Mouse (Mus musculus): ENCODE data around the gene Lime1.

Lime1 gene

GRCm38 (mm10) chr2:181391541-181391940 lies 11.7 kb downstream of the Lime1 start:
- DNase-seq: no peak

GRCm38 (mm10) chr2:181392600-181393213 lies 12.8 kb downstream of the Lime1 start:
- DNase-seq: peak; percentile 40 to 42

DNA sequence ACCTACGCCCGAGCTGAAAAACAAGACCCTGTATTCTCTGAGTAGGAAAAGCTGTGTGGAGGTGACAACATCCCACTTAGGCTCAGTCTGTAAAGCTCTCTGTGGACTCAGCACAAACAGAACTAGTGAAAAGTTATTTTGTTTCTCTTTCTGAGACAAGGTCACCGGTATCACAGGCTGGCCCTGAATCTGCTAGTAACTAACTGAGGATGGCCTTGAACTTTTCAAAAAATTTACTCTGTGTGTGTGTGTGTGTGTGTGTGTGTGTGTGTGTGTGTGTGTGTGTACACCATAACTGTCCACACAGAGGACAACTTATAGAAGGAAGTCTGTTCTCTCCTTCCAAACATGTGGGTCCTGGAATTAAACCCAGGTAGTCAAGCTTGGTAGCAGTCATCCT lies 14.2 kb downstream of the Lime1 start:
- DNase-seq: no peak

DNA sequence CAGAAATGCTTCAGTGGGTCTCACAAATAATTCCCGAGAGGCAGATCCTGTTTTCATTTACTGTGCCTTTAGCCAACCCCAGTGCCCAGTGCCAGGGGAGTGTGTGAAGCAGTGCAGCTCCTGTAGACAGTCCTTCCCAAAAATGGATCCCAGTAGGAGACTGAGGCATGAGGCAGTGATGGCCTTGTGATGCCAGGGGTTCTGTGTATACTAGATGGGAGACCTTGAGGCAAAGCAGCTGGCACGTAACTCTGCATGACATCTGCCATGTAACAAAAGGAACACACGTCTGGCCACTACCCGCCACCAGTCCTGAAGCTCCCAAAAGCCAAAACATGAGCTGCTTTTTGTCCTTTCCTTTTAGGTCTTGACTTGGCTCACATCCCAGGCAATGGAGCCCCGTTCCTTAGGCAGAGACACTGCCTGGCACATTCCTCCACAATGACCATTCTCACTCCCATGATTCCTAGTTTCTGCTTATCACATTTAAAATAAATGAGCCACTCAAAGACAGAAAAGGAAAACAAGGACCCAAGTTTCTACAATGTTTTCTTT lies 17.4 kb downstream of the Lime1 start:
- DNase-seq: no peak

- DNase-seq: no peak
Observed at GRCm38 (mm10) chr2:181401497-181401896, 21.6 kb downstream of the Lime1 start.

DNA sequence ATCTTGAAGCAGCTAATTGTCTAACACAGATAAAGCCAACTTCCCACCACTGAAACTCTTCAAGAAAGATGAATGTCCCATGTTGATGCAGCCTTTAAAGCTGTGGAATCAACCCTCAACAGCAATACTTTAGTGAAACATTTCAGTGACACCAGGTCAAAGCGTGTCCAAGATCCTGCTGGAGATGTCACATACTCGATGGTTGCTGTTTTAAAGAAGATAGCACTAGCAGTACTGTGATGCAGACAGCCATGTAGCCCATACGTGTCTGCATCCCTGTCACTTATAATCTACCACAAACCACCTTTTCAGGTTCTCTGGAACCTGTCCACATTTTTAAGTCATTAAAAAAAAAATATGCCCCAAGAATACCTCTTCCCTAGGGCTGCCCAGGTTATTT lies 23.8 kb downstream of the Lime1 start:
- no peak for DNase-seq

GRCm38 (mm10) chr2:181409643-181410042 lies 29.8 kb downstream of the Lime1 start:
- no peak for DNase-seq

DNA sequence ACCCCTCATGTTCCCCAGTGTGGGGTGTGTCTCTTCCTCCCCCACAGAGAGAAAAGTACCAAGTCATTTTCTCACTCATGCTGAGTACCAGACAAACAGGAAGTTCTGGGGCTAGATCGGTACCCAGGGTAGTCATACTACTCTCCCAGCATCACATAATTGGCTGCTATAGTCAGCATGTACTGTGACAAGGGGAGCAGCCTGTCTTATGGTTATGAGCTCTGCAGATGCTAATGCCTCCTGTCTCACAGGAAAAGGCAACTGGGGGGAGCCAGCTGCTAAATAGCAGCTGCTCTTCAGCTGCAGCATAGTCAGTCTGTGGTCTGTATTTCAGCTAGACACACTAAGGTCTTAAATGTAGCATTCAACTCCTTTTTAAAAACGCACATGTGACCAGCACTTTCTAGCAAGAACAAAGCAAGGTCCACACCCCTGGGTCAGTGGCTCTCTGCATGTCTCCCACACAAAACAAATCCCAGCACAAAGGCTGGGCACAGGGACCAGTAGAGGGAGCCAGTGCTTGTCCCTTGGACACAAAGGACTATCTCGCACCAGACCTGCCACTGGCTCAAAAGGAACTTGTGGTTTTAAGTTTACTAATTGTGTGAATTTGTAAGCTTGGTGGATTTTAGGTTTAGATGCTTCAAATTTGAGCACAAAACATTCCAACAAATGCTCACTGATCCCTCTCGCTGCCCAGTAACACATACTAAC lies 31.0 kb downstream of the Lime1 start:
- DNase-seq: no peak

DNA sequence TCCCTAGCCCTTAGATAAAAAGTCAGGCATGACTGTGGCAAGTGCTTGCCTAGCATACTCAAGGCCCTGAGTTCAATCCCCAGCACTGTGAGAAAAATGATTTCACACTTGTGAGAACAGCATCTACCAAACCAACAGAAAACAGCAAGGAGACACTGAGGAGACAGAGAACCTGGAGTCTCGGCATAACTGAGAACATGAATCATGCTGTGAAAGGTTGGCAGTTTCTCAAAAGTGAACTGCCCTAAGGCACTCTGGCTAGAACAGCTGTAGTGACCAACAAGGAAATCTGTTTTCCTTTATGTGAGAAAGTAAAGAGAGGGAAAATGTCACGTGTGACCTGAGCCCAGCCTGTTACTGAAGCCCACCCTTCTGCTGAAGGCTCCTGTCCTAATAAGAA lies 33.3 kb downstream of the Lime1 start:
- DNase-seq: no peak

GRCm38 (mm10) chr2:181415945-181416344 lies 36.1 kb downstream of the Lime1 start:
- no peak for DNase-seq

GRCm38 (mm10) chr2:181419359-181419758 lies 39.5 kb downstream of the Lime1 start:
- DNase-seq: no peak

DNA sequence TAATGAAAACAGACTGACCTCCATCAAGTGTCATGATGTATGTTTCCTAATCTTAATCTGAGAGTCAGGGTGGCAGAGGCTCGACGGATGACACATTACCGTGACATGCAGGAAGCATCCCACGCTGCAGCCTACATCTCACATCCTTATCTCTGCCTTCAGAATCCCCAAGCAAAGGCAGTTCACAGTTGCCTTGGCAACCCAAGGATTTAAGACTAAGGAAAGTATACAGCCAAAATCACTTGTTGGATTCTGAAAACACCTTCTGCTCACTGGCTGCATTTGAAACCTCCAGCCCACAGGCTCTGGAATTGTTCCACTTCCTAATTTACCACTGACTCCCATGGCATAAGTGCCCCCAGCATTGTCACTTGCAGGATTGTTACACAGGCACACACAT lies 40.5 kb downstream of the Lime1 start:
- no peak for DNase-seq

GRCm38 (mm10) chr2:181420903-181421638 lies 41.2 kb downstream of the Lime1 start:
- DNase-seq: no peak

- no peak for DNase-seq
Observed at GRCm38 (mm10) chr2:181423834-181424233, 44.0 kb downstream of the Lime1 start.
